In the genomic region with DNA sequence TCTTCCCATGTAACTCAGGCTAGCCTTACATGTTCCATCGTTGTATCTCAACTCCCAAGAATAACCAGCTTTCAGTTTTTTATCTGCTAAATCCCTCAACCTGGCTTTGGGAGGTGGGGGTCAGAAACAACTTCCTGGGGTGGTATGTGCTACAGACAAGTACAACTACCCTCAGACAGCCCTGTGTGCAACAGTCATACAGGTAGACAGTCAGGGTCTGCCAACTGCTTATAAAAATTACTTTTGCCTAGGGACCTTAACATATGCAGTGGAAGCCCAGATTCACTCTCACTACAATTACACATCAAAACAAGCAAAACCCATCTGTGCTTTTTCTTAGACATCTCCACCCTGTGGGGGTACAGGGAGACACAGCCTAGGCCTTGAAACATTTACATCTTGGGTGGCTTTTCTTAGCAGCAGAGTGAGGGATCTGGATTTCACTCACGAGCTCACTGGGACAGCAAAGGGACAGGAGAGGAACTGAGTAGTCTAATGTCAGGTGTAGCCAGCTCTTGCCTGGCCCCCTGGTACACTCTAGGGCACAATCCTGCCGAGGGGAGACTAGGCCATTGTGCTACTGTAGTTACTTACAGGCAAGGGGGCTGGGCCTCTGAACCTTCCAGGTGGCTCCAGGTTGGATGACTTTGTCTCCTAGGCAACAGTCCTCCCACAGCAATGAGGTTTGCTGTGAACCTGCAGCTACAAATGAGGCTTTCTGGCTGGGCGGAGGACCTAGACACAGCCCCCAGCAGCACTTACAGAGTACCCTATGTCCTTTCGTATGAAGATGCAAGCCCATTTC, we compare ENCODE assay signal across 13 mouse cellular contexts. TPM values are rescaled to one million over a fixed set of nuclear protein-coding genes. Genes with fewer than 3 reads are reported as not detected.
DNase-seq lines count a peak whose midpoint lies in the region; ATAC-seq and TF ChIP-seq lines count a peak whose summit lies in the region.
"Had no signal": no experiment of that assay in that cellular context is flagged by ENCODE, and none has a peak within 500 bp of the region (broad histone marks: within the 10 kb centered on the region; RNA-seq: fewer than 3 reads in every experiment).

No protein-coding gene starts in this region.

- 0 out of 2 replicates have a peak overlapping the region, but pooled peaks have one; percentile 70 for H3K27ac ChIP-seq in bone marrow macrophage, adult 2 months (ENCODE audit: insufficient read depth, low read depth, low read length)
- H3K27ac ChIP-seq in embryonic facial prominence, embryonic 13.5 days, result 0 out of 2 replicates have a peak overlapping the region, but pooled peaks have one; percentile 16
- H3K27ac ChIP-seq in liver, embryonic 11.5 days (ENCODE audit: low read depth, low read length), result no peak overlapping the region
- H3K27ac ChIP-seq: limb, embryonic 15.5 days had no signal

- H3K36me3 ChIP-seq in embryonic facial prominence, embryonic 13.5 days, result no peaks in the 10 kb centered on the region
- no peaks in the 10 kb centered on the region for H3K36me3 ChIP-seq in liver, embryonic 11.5 days (ENCODE audit: control insufficient read depth, insufficient read depth, low read length)
- H3K36me3 ChIP-seq: limb, embryonic 15.5 days had no signal

- no peak for TF ChIP-seq POLR2A in bone marrow macrophage, adult 2 months (IDR thresholded peaks at IDR 0.05; ENCODE audit: borderline replicate concordance, low read depth, low read length)

- intact Hi-C loops in left cerebral cortex, postnatal 14 days (cut with DNase I), result no loop called here

- peak; percentile 16 to 18 for DNase-seq in layer of hippocampus, adult 8-10 months (ENCODE audit: low spot score in 2 of 2)
- DNase-seq in layer of hippocampus, postnatal 14 days (ENCODE audit: low spot score in 2 of 2), result no peak
- DNase-seq in left cerebral cortex, postnatal 14 days (ENCODE audit: low spot score in 2 of 2), result peak; percentile 37 to 72
- DNase-seq in liver, embryonic 11.5 days (ENCODE audit: low spot score), result no peak
- no peak for DNase-seq in ovary, adult 18-20 months (ENCODE audit: low spot score)
- DNase-seq in liver, result no peak
- DNase-seq: heart, postnatal 36 days had no signal

- H3K4me3 ChIP-seq in bone marrow macrophage, adult 2 months (ENCODE audit: insufficient read depth, low read length), result 0 out of 2 replicates have a peak overlapping the region, but pooled peaks have one; percentile 25
- H3K4me3 ChIP-seq in embryonic facial prominence, embryonic 13.5 days, result no peak overlapping the region
- H3K4me3 ChIP-seq in liver, embryonic 11.5 days (ENCODE audit: low read depth, low read length), result no peak overlapping the region
- H3K4me3 ChIP-seq: erythroblast, embryonic 14.5 days; limb, embryonic 15.5 days had no signal

- H3K9me3 ChIP-seq in embryonic facial prominence, embryonic 13.5 days, result peaks cover 16% of the 10 kb centered on the region
- no peaks in the 10 kb centered on the region for H3K9me3 ChIP-seq in liver, embryonic 11.5 days (ENCODE audit: control insufficient read depth, low read length)

- H3K4me2 ChIP-seq in embryonic facial prominence, embryonic 13.5 days, result no peak overlapping the region
- no peak overlapping the region for H3K4me2 ChIP-seq in liver, embryonic 11.5 days
- H3K4me2 ChIP-seq: limb, embryonic 15.5 days had no signal

- H3K4me1 ChIP-seq in bone marrow macrophage, adult 2 months (ENCODE audit: control insufficient read depth, insufficient read depth, low read length), result peaks cover 26% of the 10 kb centered on the region
- H3K4me1 ChIP-seq in embryonic facial prominence, embryonic 13.5 days, result peaks cover 19% of the 10 kb centered on the region
- H3K4me1 ChIP-seq in liver, embryonic 11.5 days (replicated peaks; ENCODE audit: control insufficient read depth, insufficient read depth, low read length), result no peaks in the 10 kb centered on the region; the same call in 1 of the 2 replicates

- TF ChIP-seq CTCF in bone marrow macrophage, adult 2 months (IDR thresholded peaks at IDR 0.05; ENCODE audit: low read depth, low read length), result no peak

- no peak overlapping the region for H3K9ac ChIP-seq in embryonic facial prominence, embryonic 13.5 days
- no peak overlapping the region for H3K9ac ChIP-seq in liver, embryonic 11.5 days (ENCODE audit: low read depth, low read length)
- H3K9ac ChIP-seq: limb, embryonic 15.5 days had no signal

- no peaks in the 10 kb centered on the region for H3K27me3 ChIP-seq in embryonic facial prominence, embryonic 13.5 days
- H3K27me3 ChIP-seq in liver, embryonic 11.5 days (replicated peaks; ENCODE audit: control insufficient read depth, insufficient read depth, low read length), result no peaks in the 10 kb centered on the region
- H3K27me3 ChIP-seq: limb, embryonic 15.5 days had no signal

- ATAC-seq in embryonic facial prominence, embryonic 13.5 days (ENCODE audit: insufficient number of reproducible peaks, insufficient read depth, low FRiP score, low TSS enrichment, low read depth), result no peak
- ATAC-seq in liver, embryonic 11.5 days (replicated peaks; ENCODE audit: low FRiP score), result no peak

- WGBS in embryonic facial prominence, embryonic 13.5 days, result 57% methylated on average over 5 of the region's 5 CpGs
- WGBS in liver, embryonic 11.5 days, result 70% methylated on average over 5 of the region's 5 CpGs

RNA-seq across cellular contexts. Expression of a gene that starts 13.1 kb away (rescaled TPM):
- total RNA-seq in layer of hippocampus, adult 8-10 months (2022), result not detected
- total RNA-seq in layer of hippocampus, postnatal 14 days (2021), result not detected
- polyA plus RNA-seq in bone marrow macrophage, adult 2 months (2012; ENCODE audit: insufficient read depth, insufficient read length, missing spikeins), result not detected in 2 replicates
- polyA plus RNA-seq in embryonic facial prominence, embryonic 13.5 days (2015; fragmentation: Nextera tagmentation; extraction: Ambion mirVana), result not detected in 2 replicates
- total RNA-seq in left cerebral cortex, postnatal 14 days (2021), result not detected
- not detected in 2 replicates for polyA plus RNA-seq in liver, embryonic 11.5 days (2014; fragmentation: Nextera tagmentation; extraction: Ambion mirVana)
- total RNA-seq: heart, postnatal 36 days; monocyte, adult 5-6 weeks had no signal
- polyA plus RNA-seq: erythroblast, embryonic 14.5 days; kidney, embryonic 16.5 days; limb, embryonic 15.5 days had no signal

RNA-seq across cellular contexts. Expression of a gene that starts 34.9 kb away (rescaled TPM):
- total RNA-seq in layer of hippocampus, adult 8-10 months (2022), result 10 to 100 TPM; 46.6 to 98.4 (median 68.6) TPM
- 10 to 100 TPM; 86.8 to 90.1 TPM for total RNA-seq in layer of hippocampus, postnatal 14 days (2021)
- polyA plus RNA-seq in bone marrow macrophage, adult 2 months (2012; ENCODE audit: insufficient read depth, insufficient read length, missing spikeins), result 282 and 287 TPM in 2 replicates
- 136 and 139 TPM in 2 replicates for polyA plus RNA-seq in embryonic facial prominence, embryonic 13.5 days (2015; fragmentation: Nextera tagmentation; extraction: Ambion mirVana)
- total RNA-seq in left cerebral cortex, postnatal 14 days (2021), result 10 to 100 TPM; 74.5 to 76.6 TPM
- 63.6 and 89.6 TPM in 2 replicates for polyA plus RNA-seq in liver, embryonic 11.5 days (2014; fragmentation: Nextera tagmentation; extraction: Ambion mirVana)

Comparison
In these comparisons a context has a peak if more than half of its experiments do, and no peak if none do; other contexts are left out.
1. DNase-seq: peak in layer of hippocampus, adult 8-10 months (2 of 2) and left cerebral cortex, postnatal 14 days (2 of 2); none in layer of hippocampus, postnatal 14 days (0 of 2), liver, embryonic 11.5 days (single experiment), ovary, adult 18-20 months (single experiment) and liver (single experiment).